Mouse (Mus musculus) forebrain, postnatal 0 days (tissue): ENCODE data around the gene Gm48551. TPM values are rescaled to one million over a fixed set of nuclear protein-coding genes. Genes with fewer than 3 reads are reported as not detected.

Source experiments
- ATAC-seq: fragments of 200-750 bp; cut with Nextera tagmentation; 2 replicates; pipeline ENCODE4 v1.8.0; 2017; ENCODE audit warnings: mild to moderate bottlenecking, moderate library complexity
- DNase-seq: peaks from one replicate; pipeline ENCODE4 v3.0.0-alpha.2; 2015
- H3K27ac ChIP-seq: fragments of 300-500 bp; sonication (generic); 2 replicates; pipeline ENCODE4 v1.5.1; 2014; ENCODE audit warnings: low read depth, mild to moderate bottlenecking, antibody characterized with exemption, low read length, moderate library complexity, mixed read lengths
- H3K27me3 ChIP-seq: fragments of 300-500 bp; sonication (generic); 2 replicates; pipeline ENCODE4 v1.6.1; 2014; ENCODE audit warnings: mild to moderate bottlenecking, low read length, mixed read lengths; ENCODE audit not compliant: insufficient read depth
- H3K36me3 ChIP-seq: fragments of 300-500 bp; sonication (generic); 2 replicates; pipeline ENCODE4 v1.6.1; 2014; ENCODE audit warnings: mild to moderate bottlenecking, moderate library complexity; ENCODE audit not compliant: insufficient read depth
- H3K4me1 ChIP-seq: fragments of 300-500 bp; sonication (generic); 2 replicates; pipeline ENCODE4 v1.6.1; 2014; ENCODE audit warnings: antibody characterized with exemption; ENCODE audit not compliant: insufficient read depth
- H3K4me2 ChIP-seq: fragments of 300-500 bp; sonication (generic); 2 replicates; pipeline ENCODE4 v1.6.1; 2014; ENCODE audit warnings: low read depth, mild to moderate bottlenecking, moderate library complexity
- H3K4me3 ChIP-seq: fragments of 300-500 bp; sonication (generic); 2 replicates; pipeline ENCODE4 v1.5.1; 2014; ENCODE audit warnings: low read depth, low read length, mixed read lengths
- H3K9ac ChIP-seq: fragments of 300-500 bp; sonication (generic); 2 replicates; pipeline ENCODE4 v1.6.1; 2014; ENCODE audit warnings: mild to moderate bottlenecking
- H3K9me3 ChIP-seq: fragments of 300-500 bp; sonication (generic); 2 replicates; pipeline ENCODE4 v1.6.1; 2016; ENCODE audit warnings: low read length
- CTCF ChIP-seq: sonication (generic); IDR thresholded peaks from 2 replicates; pipeline ENCODE4 v1.5.1; 2016; ENCODE audit warnings: antibody characterized with exemption, control low read depth, low read depth
- WGBS: fragments of 180-500 bp; shearing (Covaris S2); extraction: QIAGEN DNeasy Blood & Tissue Kit; methylation state at CpG from one replicate; pipeline ENCODE4 v1.1.7; 2014; 5-methylcytosine and 5-hydroxymethylcytosine counted together
- polyA plus RNA-seq: library from polyadenylated mRNA; unstranded; fragments of >200 nt; fragmentation: Nextera tagmentation; extraction: Ambion mirVana; gene quantifications from 2 replicates; pipeline ENCODE4 v1.2.1, GENCODE M21; 2015
- total RNA-seq: library from RNA; depleted of rRNA; stranded (reverse); fragments of >200 nt; gene quantifications from 2 replicates; pipeline ENCODE4 v1.2.3, GENCODE M21; 2014

Gene Gm48551
- total and polyA plus RNA-seq, 2 experiments from 2014 or later: 2.5 to 5.0 TPM

GRCm38 (mm10) chr10:81414682-81415081, 30.4 kb downstream of the Gm48551 start:
- DNase-seq (no peak), ATAC-seq (no peak)
- Histone ChIP-seq H3K9ac (no peak overlapping the region), H3K4me1 (peaks cover 19% of the 10 kb centered on the region; the same call in 1 of the 2 replicates), H3K4me3 (no peak overlapping the region), H3K9me3 (no peaks in the 10 kb centered on the region), H3K27ac (peak overlapping the region; percentile 54; the same call in 1 of the 2 replicates), H3K27me3 (no peaks in the 10 kb centered on the region), H3K4me2 (no peak overlapping the region), H3K36me3 (peaks cover 3% of the 10 kb centered on the region)
- TF ChIP-seq CTCF: no peak

DNA sequence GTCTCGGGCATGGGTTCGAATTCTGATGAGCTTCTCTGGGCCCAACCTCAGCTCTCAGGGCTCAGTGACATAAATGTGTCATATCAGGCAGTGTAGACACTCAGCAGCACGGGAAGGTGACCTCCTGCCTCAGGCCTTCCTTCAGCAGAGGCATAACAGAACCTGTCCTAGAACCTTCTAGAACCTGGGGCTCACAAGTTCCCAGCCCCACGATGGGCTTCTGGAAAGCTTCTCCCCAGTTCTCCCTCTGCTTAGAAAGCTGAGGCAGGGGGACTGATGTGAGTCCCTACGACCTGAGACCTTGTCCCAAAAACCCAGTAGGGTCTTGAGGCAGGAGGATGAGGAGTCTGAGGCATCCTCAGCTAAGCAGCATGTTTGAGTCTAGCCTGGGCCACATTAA, 30.9 kb downstream of the Gm48551 start:
- DNase-seq: no peak
- TF ChIP-seq CTCF: no peak
- no peak for ATAC-seq
- H3K27ac ChIP-seq: no peak overlapping the region
- no peaks in the 10 kb centered on the region for H3K9me3 ChIP-seq
- H3K9ac ChIP-seq: no peak overlapping the region
- H3K27me3 ChIP-seq: no peaks in the 10 kb centered on the region
- H3K4me2 ChIP-seq: no peak overlapping the region
- WGBS: 79% methylated on average over 5 of the region's 5 CpGs
- no peak overlapping the region for H3K4me3 ChIP-seq
- peaks cover 8% of the 10 kb centered on the region for H3K36me3 ChIP-seq
- peaks cover 19% of the 10 kb centered on the region; the same call in 1 of the 2 replicates for H3K4me1 ChIP-seq

DNA sequence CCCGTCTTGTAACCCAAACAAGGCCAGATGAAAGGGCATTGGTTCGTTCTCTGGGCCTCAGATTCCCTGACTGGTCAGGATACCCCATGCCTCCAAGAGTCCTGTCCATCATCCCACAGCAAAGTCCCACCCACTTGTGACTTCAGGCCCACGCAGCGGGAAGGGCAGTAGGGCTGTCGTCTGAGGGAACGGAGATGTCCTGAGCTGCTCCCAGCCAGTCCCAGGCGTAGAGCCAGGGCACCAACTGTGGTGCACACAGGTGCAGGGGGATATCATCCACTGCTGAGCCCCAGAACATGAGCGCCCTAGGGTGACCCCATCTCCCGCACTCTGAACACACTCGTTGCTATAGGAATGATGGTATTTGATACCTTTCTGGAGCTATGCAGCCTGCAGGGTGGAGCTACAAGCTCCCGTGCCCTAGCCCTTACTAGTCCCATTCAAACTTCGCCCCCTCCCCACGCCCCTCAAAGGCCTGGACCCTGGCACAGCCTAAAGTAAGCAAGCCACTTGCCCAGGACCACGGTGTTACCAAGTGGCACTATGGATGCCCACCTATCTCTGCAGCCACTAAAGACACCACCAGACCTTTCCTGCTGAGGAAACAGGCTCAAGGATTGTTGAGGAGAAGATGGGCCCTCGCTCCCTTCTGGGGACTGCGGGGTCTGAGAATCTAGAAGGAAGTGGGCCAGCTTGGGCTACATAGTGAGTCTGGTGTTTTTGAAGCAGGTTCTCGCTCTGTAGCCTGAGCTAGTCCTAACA, 31.5 kb downstream of the Gm48551 start:
- Histone ChIP-seq H3K27ac (peak overlapping the region; percentile 75), H3K9ac (no peak overlapping the region), H3K9me3 (no peaks in the 10 kb centered on the region), H3K4me3 (no peak overlapping the region), H3K4me2 (no peak overlapping the region), H3K36me3 (peaks cover 10% of the 10 kb centered on the region), H3K4me1 (peaks cover 19% of the 10 kb centered on the region; the same call in 1 of the 2 replicates), H3K27me3 (no peaks in the 10 kb centered on the region)
- ATAC-seq (no peak), DNase-seq (no peak)
- no peak for TF ChIP-seq CTCF
- WGBS: 68% methylated on average over 17 of the region's 17 CpGs

- TF ChIP-seq CTCF: peak; percentile 80
- H3K9me3 ChIP-seq: no peaks in the 10 kb centered on the region
- H3K4me1 ChIP-seq: peaks cover 17% of the 10 kb centered on the region; the same call in 1 of the 2 replicates
- H3K4me3 ChIP-seq: peak overlapping the region; percentile 29
- DNase-seq (peak; percentile 89), ATAC-seq (peak; percentile 90)
- peak overlapping the region; percentile 75 for H3K27ac ChIP-seq
- H3K9ac ChIP-seq: peak overlapping the region; percentile 37
- H3K36me3 ChIP-seq: peaks cover 10% of the 10 kb centered on the region
- WGBS: 4% methylated on average over 25 of the region's 26 CpGs
- no peaks in the 10 kb centered on the region for H3K27me3 ChIP-seq
- peak overlapping the region; percentile 51 for H3K4me2 ChIP-seq
Observed at GRCm38 (mm10) chr10:81416581-81417226, 32.4 kb downstream of the Gm48551 start.

DNA sequence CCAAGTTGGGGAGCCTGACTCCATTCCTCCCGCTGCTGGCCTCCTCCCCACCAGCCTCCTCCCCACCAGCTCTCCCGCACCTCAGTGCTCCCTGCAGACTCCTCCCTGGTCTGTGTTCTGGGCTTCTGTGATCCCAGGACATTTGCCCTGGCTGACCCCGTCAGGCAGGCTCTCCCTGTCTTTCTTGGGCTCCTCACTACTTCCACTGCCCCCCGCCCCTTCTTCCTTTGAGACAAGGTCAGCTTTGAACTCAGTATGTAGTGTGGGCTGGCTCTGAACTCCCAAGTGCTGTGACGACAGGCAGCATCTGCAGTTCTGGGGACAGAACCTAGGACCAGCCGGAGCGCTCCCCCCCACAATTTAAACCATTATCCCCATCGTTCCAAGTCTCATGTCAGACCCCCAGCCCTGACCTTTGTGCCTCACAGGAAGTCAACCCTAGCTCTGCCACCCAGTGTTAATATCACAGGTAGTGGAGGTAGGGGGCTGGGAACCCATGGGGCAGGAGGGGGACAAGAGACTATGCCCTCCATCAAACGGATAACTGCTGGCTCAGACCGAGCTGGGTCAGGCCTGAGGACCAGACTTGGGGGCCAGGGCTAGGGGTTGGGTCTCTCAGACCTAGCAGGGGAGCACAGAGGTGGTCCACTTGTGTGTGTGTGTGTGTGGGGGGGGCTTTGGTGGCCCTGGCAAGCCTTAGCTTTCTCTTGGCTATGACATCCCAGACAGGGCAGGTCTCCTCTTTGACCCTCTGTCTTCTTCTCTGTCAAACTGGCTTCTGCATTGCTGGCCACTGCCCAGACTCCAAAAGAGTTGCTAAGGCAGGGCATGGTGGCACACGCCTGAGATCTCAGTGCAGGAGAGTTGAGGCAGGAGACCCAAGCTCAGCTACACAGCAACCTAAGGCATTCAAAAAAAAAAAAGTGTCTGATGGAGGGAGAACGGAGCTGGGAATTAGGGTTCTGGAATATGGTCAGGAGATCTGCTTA, 33.3 kb downstream of the Gm48551 start:
- ATAC-seq: no peak
- Histone ChIP-seq H3K9ac (peak overlapping the region; percentile 37), H3K4me1 (peaks cover 10% of the 10 kb centered on the region; the same call in 1 of the 2 replicates), H3K27ac (peak overlapping the region; percentile 75), H3K4me2 (peak overlapping the region; percentile 51), H3K36me3 (peaks cover 8% of the 10 kb centered on the region), H3K9me3 (no peaks in the 10 kb centered on the region), H3K27me3 (no peaks in the 10 kb centered on the region), H3K4me3 (peak overlapping the region; percentile 29)
- TF ChIP-seq CTCF: no peak
- DNase-seq: no peak
- 39% methylated on average over 12 of the region's 12 CpGs for WGBS

DNA sequence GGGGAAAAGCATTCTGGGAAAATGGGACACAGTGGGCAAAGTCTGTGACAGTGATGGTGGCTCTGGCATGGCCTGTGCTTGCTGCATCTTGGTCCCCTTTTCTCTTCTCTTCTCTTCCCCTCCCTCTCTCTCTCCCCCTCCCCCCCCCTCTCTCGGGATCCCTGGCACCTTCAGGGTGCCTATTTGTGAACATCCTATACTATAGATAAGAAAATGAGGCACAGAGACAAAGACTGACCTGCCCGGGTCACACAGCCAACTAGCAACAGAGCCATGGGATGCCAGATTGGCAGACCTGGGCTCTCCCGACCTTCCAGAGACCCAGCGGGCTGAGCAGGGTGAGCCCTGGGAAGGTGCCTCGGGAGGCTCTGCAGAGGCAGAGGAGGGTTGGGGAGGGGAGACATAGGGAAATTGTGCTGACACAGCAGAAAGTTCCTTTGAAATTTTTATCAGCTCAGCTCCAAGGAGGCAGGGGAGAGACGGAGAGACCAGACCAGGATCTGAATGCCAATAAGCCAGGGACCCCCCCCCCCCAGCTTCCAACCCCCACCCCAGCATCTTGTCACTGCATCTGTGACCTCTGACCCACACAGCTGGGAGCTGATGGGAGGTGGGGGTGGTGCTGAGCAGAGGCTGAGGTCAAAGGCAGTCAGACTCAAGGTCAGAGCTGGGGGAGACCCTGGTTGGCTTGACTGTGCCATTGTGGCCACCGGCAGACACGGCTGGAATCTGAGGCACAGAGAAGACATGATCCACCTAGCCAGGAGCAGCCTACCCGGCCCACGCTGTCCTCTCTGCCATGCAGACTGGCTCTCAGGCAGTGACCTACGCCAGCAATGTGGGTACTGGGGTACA, 34.2 kb downstream of the Gm48551 start:
- no peak overlapping the region for H3K4me3 ChIP-seq
- no peak overlapping the region for H3K9ac ChIP-seq
- no peaks in the 10 kb centered on the region for H3K9me3 ChIP-seq
- H3K36me3 ChIP-seq: peaks cover 8% of the 10 kb centered on the region
- H3K4me2 ChIP-seq: no peak overlapping the region
- 48% methylated on average over 11 of the region's 11 CpGs for WGBS
- DNase-seq (no peak), ATAC-seq (no peak)
- TF ChIP-seq CTCF: no peak
- peaks cover 10% of the 10 kb centered on the region; the same call in 1 of the 2 replicates for H3K4me1 ChIP-seq
- no peak overlapping the region; the same call in 1 of the 2 replicates for H3K27ac ChIP-seq
- H3K27me3 ChIP-seq: no peaks in the 10 kb centered on the region
